Mouse (Mus musculus) spleen, adult 12 weeks (tissue): ENCODE data around the gene Defb19.

Experiments
- DNase-seq: peaks from one replicate; pipeline ENCODE4 v3.0.0; 2022; ENCODE audit warnings: low spot score

The Defb19 gene

GRCm38 (mm10) chr2:152586926-152587560 is 6.9 kb upstream of the Defb19 start:
- DNase-seq: no peak

- DNase-seq: no peak
Observed at GRCm38 (mm10) chr2:152580612-152581011, 500 bp upstream of the Defb19 start.

- DNase-seq: no peak
Observed at GRCm38 (mm10) chr2:152573484-152573883, 6.6 kb downstream of the Defb19 start.

- DNase-seq: no peak
Observed at GRCm38 (mm10) chr2:152572114-152572794, 7.9 kb downstream of the Defb19 start, which contains the start of gene Defb21. TSS of gene Defb21 (plus strand) at chr2:152572744.

- no peak for DNase-seq
Observed at GRCm38 (mm10) chr2:152570313-152570712, 9.8 kb downstream of the Defb19 start.

GRCm38 (mm10) chr2:152569881-152570280 is 10.2 kb downstream of the Defb19 start:
- no peak for DNase-seq

- DNase-seq: no peak
Observed at GRCm38 (mm10) chr2:152569038-152569437, 11.1 kb downstream of the Defb19 start, which contains the start of gene Gm17416. TSS of gene Gm17416 (plus strand) at chr2:152569338.

GRCm38 (mm10) chr2:152556655-152557054 is 23.5 kb downstream of the Defb19 start:
- DNase-seq: no peak

GRCm38 (mm10) chr2:152553774-152554423 is 26.2 kb downstream of the Defb19 start:
- no peak for DNase-seq

- no peak for DNase-seq
Observed at GRCm38 (mm10) chr2:152548124-152548523, 32.0 kb downstream of the Defb19 start.

GRCm38 (mm10) chr2:152544691-152545090 is 35.4 kb downstream of the Defb19 start:
- DNase-seq: no peak

- DNase-seq: no peak
Observed at GRCm38 (mm10) chr2:152543478-152543877, 36.6 kb downstream of the Defb19 start.

GRCm38 (mm10) chr2:152542897-152543296 is 37.2 kb downstream of the Defb19 start:
- no peak for DNase-seq

GRCm38 (mm10) chr2:152541979-152542378 is 38.1 kb downstream of the Defb19 start:
- no peak for DNase-seq

GRCm38 (mm10) chr2:152539944-152540710 is 40.0 kb downstream of the Defb19 start, which contains the start of gene Defb29:
TSS of gene Defb29 (minus strand) at chr2:152540098.
- DNase-seq: no peak
